Mouse (Mus musculus) left cerebral cortex, postnatal 4 days (tissue): Measurements from ENCODE around the gene Pofut1. TPM values are rescaled to one million over a fixed set of nuclear protein-coding genes. Genes with fewer than 3 reads are reported as not detected.
"Not testable (repeated sequence)": the region's sequence is repeated elsewhere in the genome, so short reads cannot be mapped to it uniquely, and the experiment has no call there.

Experiments
- DNase-seq: peaks from one replicate; pipeline ENCODE4 v3.0.0-alpha.2; 2022
- intact Hi-C: fragments of 180-260 bp; cut with DNase I; formaldehyde crosslinking; loops from one replicate; pipeline ENCODE4 v1.15.1; 2025
- total RNA-seq, 2 experiments: library from RNA; stranded (reverse); gene quantifications; 2 replicates each; pipeline ENCODE4 v1.2.3; 2021

Gene Pofut1
- total RNA-seq, 2 experiments from 2014 or later: 23.2 to 23.3 TPM

- intact Hi-C loops: no loop called here
- no peak for DNase-seq
These were observed 2.9 kb upstream of the Pofut1 start for GRCm38 (mm10) chr2:153238406-153238805.

- intact Hi-C loops: no loop called here
- DNase-seq: no peak
These were observed 2.1 kb upstream of the Pofut1 start for GRCm38 (mm10) chr2:153239021-153239859.

- intact Hi-C loops: no loop called here
- DNase-seq: no peak
These were observed 1.4 kb upstream of the Pofut1 start for GRCm38 (mm10) chr2:153239860-153240480.

- peak; percentile 24 for DNase-seq
- intact Hi-C loops: no loop called here
These were observed 565 bp upstream of the Pofut1 start for GRCm38 (mm10) chr2:153240701-153241235.

- intact Hi-C loops: no loop called here
- DNase-seq: no peak
These were observed 823 bp downstream of the Pofut1 start for GRCm38 (mm10) chr2:153242156-153242555.

- no peak for DNase-seq
- intact Hi-C loops: no loop called here
These were observed 8.4 kb downstream of the Pofut1 start for GRCm38 (mm10) chr2:153249751-153250150.

- DNase-seq: no peak
- intact Hi-C loops: no loop called here
These were observed 15.3 kb downstream of the Pofut1 start for GRCm38 (mm10) chr2:153256604-153257003.

- DNase-seq: no peak
- intact Hi-C loops: no loop called here
These were observed 17.9 kb downstream of the Pofut1 start for GRCm38 (mm10) chr2:153259030-153259863.

GRCm38 (mm10) chr2:153259864-153260674, 18.7 kb downstream of the Pofut1 start:
- no peak for DNase-seq
- intact Hi-C loops: no loop called here

- DNase-seq: no peak
- intact Hi-C loops: no loop called here
These were observed 21.7 kb downstream of the Pofut1 start for GRCm38 (mm10) chr2:153263053-153263452.

- intact Hi-C loops: no loop called here
- no peak for DNase-seq
These were observed 26.0 kb downstream of the Pofut1 start for GRCm38 (mm10) chr2:153267331-153267730.

GRCm38 (mm10) chr2:153270231-153270915, 29.0 kb downstream of the Pofut1 start:
- intact Hi-C loops: not testable (repeated sequence)

GRCm38 (mm10) chr2:153274200-153274918, 33.0 kb downstream of the Pofut1 start:
- DNase-seq, intact Hi-C loops: not testable (repeated sequence)

More at GRCm38 (mm10) chr2:153270231-153270915, 29.0 kb downstream of the Pofut1 start:
- not testable (repeated sequence) for DNase-seq

- DNase-seq: no peak
- intact Hi-C loops: no loop called here
These were observed 33.5 kb downstream of the Pofut1 start for GRCm38 (mm10) chr2:153274919-153275247.

GRCm38 (mm10) chr2:153275577-153275976, 34.2 kb downstream of the Pofut1 start:
- DNase-seq, intact Hi-C loops: not testable (repeated sequence)

GRCm38 (mm10) chr2:153276440-153276839, 35.1 kb downstream of the Pofut1 start:
- DNase-seq: no peak
- intact Hi-C loops: no loop called here

GRCm38 (mm10) chr2:153276846-153277245, 35.5 kb downstream of the Pofut1 start:
- DNase-seq, intact Hi-C loops: not testable (repeated sequence)

- no peak for DNase-seq
- intact Hi-C loops: no loop called here
These were observed 37.0 kb downstream of the Pofut1 start for GRCm38 (mm10) chr2:153278357-153278756.

GRCm38 (mm10) chr2:153283919-153284318, 42.6 kb downstream of the Pofut1 start:
- intact Hi-C loops: no loop called here
- no peak for DNase-seq
